Mouse (Mus musculus) liver, embryonic 11.5 days (tissue): ENCODE results near the gene Nfib. TPM values are rescaled to one million over a fixed set of nuclear protein-coding genes. Genes with fewer than 3 reads are reported as not detected.

Source experiments
- ATAC-seq: fragments of 200-750 bp; cut with Nextera tagmentation; replicated peaks from 2 replicates; pipeline ENCODE4 v1.8.0; 2017; ENCODE audit warnings: moderate number of reproducible peaks, mild to moderate bottlenecking, moderate TSS enrichment, moderate library complexity; ENCODE audit not compliant: low FRiP score
- DNase-seq: peaks from one replicate; pipeline ENCODE4 v3.0.0-alpha.2; 2017; ENCODE audit warnings: low spot score
- H3K27ac ChIP-seq: fragments of 300-500 bp; sonication (generic); 2 replicates; pipeline ENCODE4 v1.5.1; 2014; ENCODE audit warnings: mild to moderate bottlenecking, low read depth, low read length, control low read depth
- H3K27me3 ChIP-seq: fragments of 300-500 bp; sonication (generic); replicated peaks from 2 replicates; pipeline ENCODE4 v1.6.1; 2014; ENCODE audit warnings: low read length, mixed read lengths; ENCODE audit not compliant: control insufficient read depth, insufficient read depth
- H3K36me3 ChIP-seq: fragments of 300-500 bp; sonication (generic); 2 replicates; pipeline ENCODE4 v1.6.1; 2014; ENCODE audit warnings: mild to moderate bottlenecking, low read length, moderate library complexity, mixed read lengths; ENCODE audit not compliant: control insufficient read depth, insufficient read depth
- H3K4me1 ChIP-seq: fragments of 300-500 bp; sonication (generic); replicated peaks from 2 replicates; pipeline ENCODE4 v1.6.1; 2014; ENCODE audit warnings: low read length, mixed read lengths; ENCODE audit not compliant: control insufficient read depth, insufficient read depth
- H3K4me2 ChIP-seq: fragments of 300-500 bp; sonication (generic); 2 replicates; pipeline ENCODE4 v1.6.1; 2014; ENCODE audit warnings: mild to moderate bottlenecking, control low read depth, moderate library complexity
- H3K4me3 ChIP-seq: fragments of 300-500 bp; sonication (generic); 2 replicates; pipeline ENCODE4 v1.5.1; 2014; ENCODE audit warnings: low read depth, low read length, control low read depth
- H3K9ac ChIP-seq: fragments of 300-500 bp; sonication (generic); 2 replicates; pipeline ENCODE4 v1.6.1; 2014; ENCODE audit warnings: low read depth, low read length, control low read depth
- H3K9me3 ChIP-seq: fragments of 300-500 bp; sonication (generic); 2 replicates; pipeline ENCODE4 v1.6.1; 2016; ENCODE audit warnings: low read length, inconsistent platforms, mixed read lengths; ENCODE audit not compliant: control insufficient read depth
- WGBS: fragments of 180-500 bp; shearing (Covaris S2); extraction: QIAGEN DNeasy Blood & Tissue Kit; methylation state at CpG from one replicate; pipeline ENCODE4 v1.1.7; 2014; 5-methylcytosine and 5-hydroxymethylcytosine counted together
- polyA plus RNA-seq: library from polyadenylated mRNA; unstranded; fragments of >200 nt; fragmentation: Nextera tagmentation; extraction: Ambion mirVana; gene quantifications from 2 replicates; pipeline ENCODE4 v1.2.1, GENCODE M21; 2014

Gene Nfib
- polyA plus RNA-seq, 1 experiment from 2014 or later = 26.9 TPM

- Histone ChIP-seq H3K27ac (no peak overlapping the region), H3K9me3 (no peaks in the 10 kb centered on the region), H3K9ac (no peak overlapping the region), H3K4me2 (no peak overlapping the region), H3K4me3 (no peak overlapping the region), H3K36me3 (no peaks in the 10 kb centered on the region), H3K27me3 (no peaks in the 10 kb centered on the region), H3K4me1 (peaks cover 6% of the 10 kb centered on the region; the same call in 1 of the 2 replicates)
- no peak for DNase-seq
- no peak for ATAC-seq
- WGBS = 86% methylated on average over 8 of the region's 8 CpGs
These were observed 208.4 kb downstream of the Nfib start for GRCm38 (mm10) chr4:82497141-82497566.

- Histone ChIP-seq H3K4me3 (no peak overlapping the region), H3K9me3 (no peaks in the 10 kb centered on the region), H3K27me3 (no peaks in the 10 kb centered on the region), H3K4me2 (no peak overlapping the region), H3K27ac (no peak overlapping the region), H3K9ac (no peak overlapping the region), H3K4me1 (peaks cover 6% of the 10 kb centered on the region; the same call in 1 of the 2 replicates), H3K36me3 (no peaks in the 10 kb centered on the region)
- ATAC-seq = no peak
- 83% methylated on average over 5 of the region's 5 CpGs for WGBS
- no peak for DNase-seq
These were observed 209.2 kb downstream of the Nfib start for GRCm38 (mm10) chr4:82496383-82496782.

GRCm38 (mm10) chr4:82495605-82496004 is 209.9 kb downstream of the Nfib start:
- ATAC-seq = no peak
- Histone ChIP-seq H3K27ac (no peak overlapping the region), H3K4me1 (peaks cover 3% of the 10 kb centered on the region; the same call in 1 of the 2 replicates), H3K9me3 (no peaks in the 10 kb centered on the region), H3K36me3 (no peaks in the 10 kb centered on the region), H3K27me3 (no peaks in the 10 kb centered on the region), H3K4me2 (no peak overlapping the region), H3K9ac (no peak overlapping the region), H3K4me3 (no peak overlapping the region)
- WGBS = 91% methylated on average over 6 of the region's 6 CpGs
- DNase-seq = no peak

GRCm38 (mm10) chr4:82494829-82495228 is 210.7 kb downstream of the Nfib start:
- Histone ChIP-seq H3K9ac (no peak overlapping the region), H3K27ac (no peak overlapping the region), H3K27me3 (no peaks in the 10 kb centered on the region), H3K4me3 (no peak overlapping the region), H3K4me2 (no peak overlapping the region), H3K36me3 (no peaks in the 10 kb centered on the region), H3K4me1 (peaks cover 3% of the 10 kb centered on the region; the same call in 1 of the 2 replicates), H3K9me3 (no peaks in the 10 kb centered on the region)
- WGBS = 92% methylated on average over 10 of the region's 10 CpGs
- ATAC-seq (no peak), DNase-seq (no peak)

- H3K36me3 ChIP-seq = no peaks in the 10 kb centered on the region
- WGBS = 83% methylated on average over 3 of the region's 3 CpGs
- H3K4me1 ChIP-seq = peaks cover 3% of the 10 kb centered on the region; the same call in 1 of the 2 replicates
These were observed 211.1 kb downstream of the Nfib start for GRCm38 (mm10) chr4:82494424-82494823.

GRCm38 (mm10) chr4:82493865-82494264 is 211.7 kb downstream of the Nfib start:
- Histone ChIP-seq H3K4me3 (no peak overlapping the region), H3K4me1 (peaks cover 3% of the 10 kb centered on the region; the same call in 1 of the 2 replicates)
- ATAC-seq = no peak

More at GRCm38 (mm10) chr4:82494424-82494823, 211.1 kb downstream of the Nfib start:
- Histone ChIP-seq H3K27me3 (no peaks in the 10 kb centered on the region), H3K9ac (no peak overlapping the region), H3K9me3 (no peaks in the 10 kb centered on the region), H3K4me2 (no peak overlapping the region), H3K27ac (no peak overlapping the region), H3K4me3 (no peak overlapping the region)
- ATAC-seq = no peak
- no peak for DNase-seq

GRCm38 (mm10) chr4:82493363-82493762 is 212.2 kb downstream of the Nfib start:
- H3K27ac ChIP-seq = no peak overlapping the region
- peaks cover 3% of the 10 kb centered on the region; the same call in 1 of the 2 replicates for H3K4me1 ChIP-seq
- 85% methylated on average over 7 of the region's 7 CpGs for WGBS
- H3K36me3 ChIP-seq = no peaks in the 10 kb centered on the region
- H3K9ac ChIP-seq = no peak overlapping the region
- no peak overlapping the region for H3K4me2 ChIP-seq
- no peak for ATAC-seq
- H3K27me3 ChIP-seq = no peaks in the 10 kb centered on the region
- H3K9me3 ChIP-seq = no peaks in the 10 kb centered on the region
- no peak for DNase-seq
- H3K4me3 ChIP-seq = no peak overlapping the region

More at GRCm38 (mm10) chr4:82493865-82494264, 211.7 kb downstream of the Nfib start:
- Histone ChIP-seq H3K9me3 (no peaks in the 10 kb centered on the region), H3K27me3 (no peaks in the 10 kb centered on the region), H3K36me3 (no peaks in the 10 kb centered on the region), H3K4me2 (no peak overlapping the region), H3K9ac (no peak overlapping the region), H3K27ac (no peak overlapping the region)
- WGBS = 62% methylated on average over 1 of the region's 1 CpGs
- DNase-seq = no peak

- Histone ChIP-seq H3K27ac (no peak overlapping the region), H3K27me3 (no peaks in the 10 kb centered on the region), H3K36me3 (no peaks in the 10 kb centered on the region), H3K9ac (no peak overlapping the region), H3K9me3 (no peaks in the 10 kb centered on the region), H3K4me1 (peaks cover 3% of the 10 kb centered on the region; the same call in 1 of the 2 replicates), H3K4me3 (no peak overlapping the region), H3K4me2 (no peak overlapping the region)
- DNase-seq (no peak), ATAC-seq (no peak)
- 67% methylated on average over 2 of the region's 2 CpGs for WGBS
These were observed 212.8 kb downstream of the Nfib start for GRCm38 (mm10) chr4:82492737-82493136.

GRCm38 (mm10) chr4:82489939-82490338 is 215.6 kb downstream of the Nfib start:
- WGBS = 52% methylated on average over 2 of the region's 2 CpGs
- H3K36me3 ChIP-seq = no peaks in the 10 kb centered on the region
- DNase-seq = no peak

More at GRCm38 (mm10) chr4:82489939-82490338, 215.6 kb downstream of the Nfib start:
- ATAC-seq = no peak
- no peak overlapping the region for H3K4me3 ChIP-seq
- no peak overlapping the region for H3K27ac ChIP-seq
- H3K4me1 ChIP-seq = peaks cover 3% of the 10 kb centered on the region; the same call in 1 of the 2 replicates
- H3K9ac ChIP-seq = no peak overlapping the region
- no peaks in the 10 kb centered on the region for H3K27me3 ChIP-seq
- no peaks in the 10 kb centered on the region for H3K9me3 ChIP-seq
- no peak overlapping the region for H3K4me2 ChIP-seq
